Mouse (Mus musculus): Measurements from ENCODE around the gene Rsph9. TPM values are rescaled to one million over a fixed set of nuclear protein-coding genes. Genes with fewer than 3 reads are reported as not detected.

The Rsph9 gene
- polyA plus RNA-seq (2014; fragmentation: Nextera tagmentation; extraction: Ambion mirVana) = 10.4 and 10.9 TPM in 2 replicates

DNA sequence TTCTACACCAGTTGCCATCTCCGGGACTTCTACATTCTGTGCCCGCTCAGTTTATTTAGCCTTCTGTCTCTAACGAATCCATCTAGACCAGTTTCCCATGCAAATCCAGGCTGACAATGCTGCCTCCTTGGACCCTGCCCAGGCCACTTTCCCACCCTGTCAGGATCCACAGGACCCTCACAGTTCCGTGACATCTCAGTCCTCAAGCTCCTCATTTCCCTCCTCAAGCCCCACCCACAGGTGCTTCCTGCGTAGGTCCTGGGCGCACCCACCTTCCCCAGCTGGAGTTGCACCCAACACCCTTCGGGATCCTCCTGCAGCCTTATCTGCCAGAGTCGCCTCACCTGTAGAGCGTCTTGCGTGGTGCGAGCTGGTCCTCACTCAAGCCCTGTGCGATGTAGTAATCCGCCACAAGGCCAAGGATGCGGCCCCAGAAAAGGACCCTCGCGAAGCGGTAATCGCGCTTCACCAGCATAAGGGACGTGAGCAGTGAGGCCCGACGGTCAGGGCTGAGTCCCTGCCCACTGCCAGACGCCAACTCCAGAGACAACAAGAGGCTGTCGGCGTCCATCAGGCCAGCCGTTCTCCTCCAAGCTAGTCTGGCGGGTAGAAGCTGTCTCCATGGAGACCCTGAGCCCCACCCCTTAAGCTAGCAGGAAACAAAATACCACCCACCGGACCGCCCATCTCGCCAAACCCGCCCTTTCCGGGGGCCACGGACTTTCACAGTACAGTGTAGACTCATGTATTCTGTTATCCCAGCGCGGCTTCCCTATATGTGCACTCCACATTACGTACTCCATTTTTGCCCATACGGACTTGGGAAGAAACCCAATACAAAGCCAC is at the start of gene Rsph9:
Gene Rsph9 (minus strand): TSS at position 639 of the 846 bp plus-strand sequence.
- no peaks in the 10 kb centered on the region for H3K27me3 ChIP-seq (ENCODE audit: insufficient read depth, low read length)
- peak within 1 kb of the TSS; percentile 40; the same call in 1 of the 2 replicates for H3K27ac ChIP-seq (ENCODE audit: low read depth)
- peaks cover 34% of the 10 kb centered on the region for H3K36me3 ChIP-seq (ENCODE audit: insufficient read depth)
- DNase-seq (peak; percentile 94), ATAC-seq (ENCODE audit: insufficient read depth) (peak; percentile 98)
- no peak for TF ChIP-seq CTCF (IDR thresholded peaks at IDR 0.05; ENCODE audit: low read depth)
- 5% methylated on average over 37 of the region's 37 CpGs for WGBS
- peak within 1 kb of the TSS; percentile 88 for H3K4me2 ChIP-seq
- no peaks in the 10 kb centered on the region for H3K9me3 ChIP-seq (ENCODE audit: low read depth, low read length)
- H3K4me1 ChIP-seq (ENCODE audit: insufficient read depth) = peaks cover 2% of the 10 kb centered on the region; the same call in 1 of the 2 replicates
- H3K4me3 ChIP-seq (ENCODE audit: low read depth, low read length) = peak within 1 kb of the TSS; percentile 48
- H3K9ac ChIP-seq = peak within 1 kb of the TSS; percentile 42

DNA sequence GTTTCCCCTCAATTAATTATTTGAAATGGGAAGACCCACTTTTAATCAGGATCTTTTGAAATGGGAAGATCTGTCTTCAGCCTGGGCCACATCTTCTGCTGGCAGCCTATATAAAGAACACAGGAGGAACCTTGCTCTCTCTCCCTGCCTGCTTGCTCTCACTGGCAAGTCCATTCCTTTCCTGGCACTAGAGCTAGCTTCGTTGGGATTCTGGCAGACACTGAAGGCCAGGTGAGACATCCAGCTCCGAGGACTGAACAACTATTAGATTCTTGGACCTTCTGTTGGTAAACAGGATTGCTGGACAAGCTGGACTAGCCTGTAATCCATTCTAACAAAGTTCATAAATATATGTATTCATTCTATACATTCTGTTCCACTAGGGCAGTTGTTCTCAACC is 44.8 kb upstream of the Rsph9 start:
- Histone ChIP-seq H3K4me3 (ENCODE audit: low read depth, low read length) (no peak overlapping the region), H3K36me3 (ENCODE audit: insufficient read depth) (peaks cover 94% of the 10 kb centered on the region), H3K27ac (ENCODE audit: low read depth) (no peak overlapping the region), H3K9ac (no peak overlapping the region), H3K27me3 (ENCODE audit: insufficient read depth, low read length) (no peaks in the 10 kb centered on the region), H3K4me2 (no peak overlapping the region), H3K4me1 (ENCODE audit: insufficient read depth) (no peaks in the 10 kb centered on the region), H3K9me3 (ENCODE audit: low read depth, low read length) (no peaks in the 10 kb centered on the region)
- WGBS = 89% methylated on average over 2 of the region's 2 CpGs
- no peak for TF ChIP-seq CTCF (IDR thresholded peaks at IDR 0.05; ENCODE audit: low read depth)
- DNase-seq (no peak), ATAC-seq (ENCODE audit: insufficient read depth) (no peak)

DNA sequence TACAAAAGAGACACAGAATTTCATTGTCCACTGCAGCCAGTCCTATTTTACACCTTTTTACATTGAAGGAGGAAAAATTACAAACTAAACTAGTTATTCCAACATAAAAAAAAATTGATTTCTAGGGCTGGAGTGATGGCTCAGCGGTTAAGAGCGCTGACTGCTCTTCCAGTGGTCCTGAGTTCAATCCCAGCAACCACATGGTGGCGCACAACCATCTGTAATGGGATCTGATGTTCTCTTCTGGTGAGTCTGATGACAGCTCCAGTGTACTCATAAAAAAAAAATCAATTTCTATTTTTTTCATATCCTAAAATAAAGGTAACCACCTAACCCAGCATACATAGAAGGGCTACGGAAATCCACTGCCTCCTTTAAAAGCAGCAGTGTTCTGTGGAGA is 38.3 kb upstream of the Rsph9 start:
- DNase-seq = peak; percentile 24

DNA sequence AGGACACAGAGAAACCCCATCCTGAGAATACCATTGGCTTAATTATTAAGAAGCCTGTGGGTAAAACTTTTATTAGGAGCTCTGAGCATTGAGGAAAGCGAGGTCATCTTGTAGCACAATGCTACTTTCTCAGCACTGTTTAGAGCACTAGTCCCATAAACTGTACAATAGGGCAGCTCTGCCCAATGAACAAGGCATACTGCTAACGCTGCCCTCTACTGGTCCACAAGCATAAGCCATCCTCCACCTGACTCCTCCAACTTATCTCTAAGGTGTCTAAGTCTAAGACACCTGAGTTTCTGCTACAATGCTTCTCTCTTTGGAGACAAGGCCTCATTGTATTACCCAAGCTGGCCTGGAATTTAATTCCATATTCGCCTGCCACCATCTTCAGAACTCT is 26.5 kb upstream of the Rsph9 start:
- peak; percentile 71 for TF ChIP-seq CTCF (IDR thresholded peaks at IDR 0.05; ENCODE audit: low read depth)

More for the DNA sequence above, 38.3 kb upstream of the Rsph9 start:
- TF ChIP-seq CTCF (IDR thresholded peaks at IDR 0.05; ENCODE audit: low read depth) = peak; percentile 41
- Histone ChIP-seq H3K9me3 (ENCODE audit: low read depth, low read length) (no peaks in the 10 kb centered on the region), H3K4me3 (ENCODE audit: low read depth, low read length) (no peak overlapping the region), H3K4me2 (no peak overlapping the region), H3K4me1 (ENCODE audit: insufficient read depth) (no peaks in the 10 kb centered on the region), H3K36me3 (ENCODE audit: insufficient read depth) (peaks cover 95% of the 10 kb centered on the region), H3K9ac (no peak overlapping the region), H3K27me3 (ENCODE audit: insufficient read depth, low read length) (no peaks in the 10 kb centered on the region), H3K27ac (ENCODE audit: low read depth) (no peak overlapping the region)
- ATAC-seq (ENCODE audit: insufficient read depth) = no peak
- whole genome bisulfite sequencing = 88% methylated on average over 4 of the region's 4 CpGs

DNA sequence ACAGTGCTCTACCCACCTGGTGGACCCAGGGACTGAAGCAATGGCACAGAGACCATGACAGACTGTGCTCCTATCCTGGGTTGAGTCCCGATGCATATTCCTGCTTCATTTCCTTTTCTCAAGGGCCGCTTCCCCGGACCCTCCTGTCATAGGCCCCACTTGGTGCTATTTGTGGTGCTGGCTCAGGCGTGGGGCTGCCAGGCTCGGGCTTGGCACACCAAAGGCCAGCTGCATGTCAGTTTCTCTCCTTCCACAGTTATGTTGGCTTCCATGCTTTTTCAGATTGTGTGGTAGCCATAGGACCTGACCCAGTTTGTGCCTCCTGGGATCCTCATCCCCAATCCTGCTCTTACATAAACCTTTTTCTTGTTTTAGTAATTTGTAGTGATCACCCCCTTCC is 24.8 kb upstream of the Rsph9 start:
- ATAC-seq (ENCODE audit: insufficient read depth) (no peak), DNase-seq (no peak)
- Histone ChIP-seq H3K9me3 (ENCODE audit: low read depth, low read length) (no peaks in the 10 kb centered on the region), H3K4me2 (no peak overlapping the region), H3K4me1 (ENCODE audit: insufficient read depth) (no peaks in the 10 kb centered on the region), H3K36me3 (ENCODE audit: insufficient read depth) (peaks cover 91% of the 10 kb centered on the region), H3K27me3 (ENCODE audit: insufficient read depth, low read length) (no peaks in the 10 kb centered on the region), H3K9ac (no peak overlapping the region), H3K4me3 (ENCODE audit: low read depth, low read length) (no peak overlapping the region), H3K27ac (ENCODE audit: low read depth) (no peak overlapping the region)
- no peak for TF ChIP-seq CTCF (IDR thresholded peaks at IDR 0.05; ENCODE audit: low read depth)
- 86% methylated on average over 5 of the region's 5 CpGs for WGBS

More for the DNA sequence above, 26.5 kb upstream of the Rsph9 start:
- ATAC-seq (ENCODE audit: insufficient read depth) (no peak), DNase-seq (peak; percentile 65)
- no peak overlapping the region for H3K4me2 ChIP-seq
- no peaks in the 10 kb centered on the region for H3K27me3 ChIP-seq (ENCODE audit: insufficient read depth, low read length)
- H3K27ac ChIP-seq (ENCODE audit: low read depth) = no peak overlapping the region
- H3K9ac ChIP-seq = no peak overlapping the region
- no peak overlapping the region for H3K4me3 ChIP-seq (ENCODE audit: low read depth, low read length)
- no peaks in the 10 kb centered on the region for H3K4me1 ChIP-seq (ENCODE audit: insufficient read depth)
- no peaks in the 10 kb centered on the region for H3K9me3 ChIP-seq (ENCODE audit: low read depth, low read length)
- H3K36me3 ChIP-seq (ENCODE audit: insufficient read depth) = peaks cover 85% of the 10 kb centered on the region
- WGBS = 65% methylated on average over 3 of the region's 3 CpGs

DNA sequence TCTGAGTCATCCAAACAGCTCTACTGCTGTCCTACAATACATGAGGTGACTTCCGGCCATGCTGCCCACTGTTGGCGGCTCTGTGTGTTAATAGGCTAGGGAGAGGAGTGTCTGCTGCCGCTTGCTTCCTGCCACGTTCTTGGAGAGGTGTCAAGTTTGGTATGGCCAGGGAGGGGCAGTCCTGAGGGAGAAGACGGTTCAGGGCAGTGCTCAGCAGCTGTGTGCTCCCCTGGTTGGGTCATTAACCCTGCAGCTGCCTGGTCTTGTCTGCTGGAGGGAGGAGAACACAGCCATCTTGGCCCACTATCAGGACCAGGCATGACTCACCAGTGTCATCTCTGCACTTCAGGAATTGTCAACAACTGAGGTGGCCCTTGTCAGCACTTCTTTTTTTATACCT is 24.3 kb upstream of the Rsph9 start:
- Histone ChIP-seq H3K9ac (no peak overlapping the region), H3K4me2 (no peak overlapping the region), H3K4me1 (ENCODE audit: insufficient read depth) (no peaks in the 10 kb centered on the region), H3K27me3 (ENCODE audit: insufficient read depth, low read length) (no peaks in the 10 kb centered on the region), H3K4me3 (ENCODE audit: low read depth, low read length) (no peak overlapping the region), H3K36me3 (ENCODE audit: insufficient read depth) (peaks cover 89% of the 10 kb centered on the region), H3K27ac (ENCODE audit: low read depth) (no peak overlapping the region), H3K9me3 (ENCODE audit: low read depth, low read length) (no peaks in the 10 kb centered on the region)
- ATAC-seq (ENCODE audit: insufficient read depth) (peak; percentile 13; the same call in 1 of the 2 replicates), DNase-seq (no peak)
- no peak for TF ChIP-seq CTCF (IDR thresholded peaks at IDR 0.05; ENCODE audit: low read depth)
- WGBS = 44% methylated on average over 5 of the region's 5 CpGs

DNA sequence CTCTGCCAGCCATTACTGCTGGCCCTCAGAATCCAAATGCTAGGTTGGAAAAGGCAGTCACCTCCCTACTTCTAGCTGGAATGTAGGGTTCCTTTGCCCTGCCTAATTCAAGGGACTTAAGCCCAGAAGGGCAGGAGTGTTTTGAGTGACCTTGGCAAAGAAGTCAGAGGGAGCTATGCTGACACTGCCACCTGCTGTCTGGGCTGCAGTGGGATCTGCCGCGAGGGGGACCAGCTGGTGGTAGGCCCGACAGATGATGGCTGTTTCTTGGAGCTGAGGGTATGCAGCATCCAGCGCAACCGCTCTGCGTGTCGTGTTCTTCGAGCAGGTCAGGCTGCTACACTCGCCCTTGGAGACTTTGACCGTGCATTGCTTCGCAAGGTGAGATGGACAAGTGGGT is 23.0 kb upstream of the Rsph9 start:
- 83% methylated on average over 11 of the region's 11 CpGs for WGBS
- H3K4me1 ChIP-seq (ENCODE audit: insufficient read depth) = peaks cover 13% of the 10 kb centered on the region; the same call in 1 of the 2 replicates
- no peak overlapping the region for H3K27ac ChIP-seq (ENCODE audit: low read depth)
- H3K9ac ChIP-seq = no peak overlapping the region
- DNase-seq = peak; percentile 34
- ATAC-seq (ENCODE audit: insufficient read depth) = no peak
- peak; percentile 49 for TF ChIP-seq CTCF (IDR thresholded peaks at IDR 0.05; ENCODE audit: low read depth)
- H3K27me3 ChIP-seq (ENCODE audit: insufficient read depth, low read length) = no peaks in the 10 kb centered on the region
- H3K9me3 ChIP-seq (ENCODE audit: low read depth, low read length) = no peaks in the 10 kb centered on the region
- peaks cover 76% of the 10 kb centered on the region for H3K36me3 ChIP-seq (ENCODE audit: insufficient read depth)
- no peak overlapping the region for H3K4me3 ChIP-seq (ENCODE audit: low read depth, low read length)
- no peak overlapping the region for H3K4me2 ChIP-seq

Measured in lung, embryonic 14.5 days (tissue).